Mouse (Mus musculus) forebrain, embryonic 14.5 days (tissue): ENCODE data around the gene Pitpnm3. TPM values are rescaled to one million over a fixed set of nuclear protein-coding genes. Genes with fewer than 3 reads are reported as not detected.

Experiments used
- ATAC-seq: fragments of 200-750 bp; cut with Nextera tagmentation; 2 replicates; pipeline ENCODE4 v1.8.0; 2017; ENCODE audit warnings: mild to moderate bottlenecking, moderate library complexity
- DNase-seq: peaks from one replicate; pipeline ENCODE4 v3.0.0-alpha.2; 2015; ENCODE audit warnings: low spot score
- H3K27ac ChIP-seq: fragments of 300-500 bp; sonication (generic); 2 replicates; pipeline ENCODE4 v1.5.1; 2014; ENCODE audit warnings: low read depth, mild to moderate bottlenecking, control low read depth, low read length, moderate library complexity
- H3K27me3 ChIP-seq: fragments of 300-500 bp; sonication (generic); replicated peaks from 2 replicates; pipeline ENCODE4 v1.6.1; 2014; ENCODE audit warnings: low read length, control low read depth, mixed read lengths; ENCODE audit not compliant: control insufficient read depth, insufficient read depth
- H3K36me3 ChIP-seq: fragments of 300-500 bp; sonication (generic); 2 replicates; pipeline ENCODE4 v1.6.1; 2014; ENCODE audit warnings: low read length, control low read depth; ENCODE audit not compliant: control insufficient read depth, insufficient read depth
- H3K4me1 ChIP-seq: fragments of 300-500 bp; sonication (generic); 2 replicates; pipeline ENCODE4 v1.6.1; 2014; ENCODE audit warnings: antibody characterized with exemption, low read length, control low read depth; ENCODE audit not compliant: control insufficient read depth, insufficient read depth
- H3K4me2 ChIP-seq: fragments of 300-500 bp; sonication (generic); 2 replicates; pipeline ENCODE4 v1.6.1; 2014; ENCODE audit warnings: mild to moderate bottlenecking, control low read depth, low read length
- H3K4me3 ChIP-seq: fragments of 300-500 bp; sonication (generic); 2 replicates; pipeline ENCODE4 v1.5.1; 2014; ENCODE audit warnings: low read depth, low read length, control low read depth
- H3K9ac ChIP-seq: fragments of 300-500 bp; sonication (generic); 2 replicates; pipeline ENCODE4 v1.6.1; 2014; ENCODE audit warnings: mild to moderate bottlenecking, low read length, control low read depth, moderate library complexity
- H3K9me3 ChIP-seq: fragments of 300-500 bp; sonication (generic); replicated peaks from 2 replicates; pipeline ENCODE4 v1.6.1; 2016; ENCODE audit warnings: low read length, control low read depth, mixed read lengths; ENCODE audit not compliant: control insufficient read depth
- WGBS: fragments of 180-500 bp; shearing (Covaris S2); extraction: QIAGEN DNeasy Blood & Tissue Kit; methylation state at CpG from one replicate; pipeline ENCODE4 v1.1.7; 2014; 5-methylcytosine and 5-hydroxymethylcytosine counted together
- polyA plus RNA-seq: library from polyadenylated mRNA; unstranded; fragments of >200 nt; fragmentation: Nextera tagmentation; extraction: Ambion mirVana; gene quantifications from 2 replicates; pipeline ENCODE4 v1.2.1, GENCODE M21; 2014

Pitpnm3 gene
- polyA plus RNA-seq, 1 experiment from 2014 or later = 0.94 TPM

GRCm38 (mm10) chr11:72145182-72145876, 9.8 kb upstream of the Pitpnm3 start:
- Histone ChIP-seq H3K9ac (no peak overlapping the region), H3K27me3 (no peaks in the 10 kb centered on the region), H3K9me3 (no peaks in the 10 kb centered on the region), H3K4me1 (peaks cover 9% of the 10 kb centered on the region; the same call in 1 of the 2 replicates), H3K36me3 (no peaks in the 10 kb centered on the region), H3K4me2 (no peak overlapping the region), H3K4me3 (no peak overlapping the region), H3K27ac (no peak overlapping the region)
- no peak for ATAC-seq
- DNase-seq = peak; percentile 45
- WGBS = 12% methylated on average over 2 of the region's 2 CpGs

- Histone ChIP-seq H3K36me3 (no peaks in the 10 kb centered on the region), H3K4me1 (peaks cover 7% of the 10 kb centered on the region; the same call in 1 of the 2 replicates), H3K9ac (no peak overlapping the region), H3K4me3 (no peak overlapping the region), H3K4me2 (no peak overlapping the region), H3K27me3 (no peaks in the 10 kb centered on the region), H3K9me3 (no peaks in the 10 kb centered on the region), H3K27ac (no peak overlapping the region)
- no peak for ATAC-seq
- no peak for DNase-seq
- 37% methylated on average over 10 of the region's 10 CpGs for WGBS
Measured at GRCm38 (mm10) chr11:72142889-72143288, 7.3 kb upstream of the Pitpnm3 start.

GRCm38 (mm10) chr11:72140198-72140597, 4.6 kb upstream of the Pitpnm3 start:
- no peak overlapping the region for H3K27ac ChIP-seq
- no peak overlapping the region for H3K9ac ChIP-seq
- H3K27me3 ChIP-seq = peaks cover 8% of the 10 kb centered on the region; the same call in 1 of the 2 replicates
- WGBS = 73% methylated on average over 6 of the region's 6 CpGs
- no peak overlapping the region for H3K4me3 ChIP-seq
- 0 out of 2 replicates have a peak, but pooled peaks cover 3% of the 10 kb centered on the region for H3K4me1 ChIP-seq
- no peaks in the 10 kb centered on the region for H3K36me3 ChIP-seq
- no peaks in the 10 kb centered on the region for H3K9me3 ChIP-seq
- H3K4me2 ChIP-seq = no peak overlapping the region
- DNase-seq = no peak
- no peak for ATAC-seq

- 18% methylated on average over 11 of the region's 11 CpGs for WGBS
- Histone ChIP-seq H3K27me3 (peaks cover 25% of the 10 kb centered on the region), H3K4me2 (peak overlapping the region; percentile 98), H3K36me3 (no peaks in the 10 kb centered on the region), H3K4me1 (peaks cover 14% of the 10 kb centered on the region; the same call in 1 of the 2 replicates), H3K9ac (peak overlapping the region; percentile 79; the same call in 1 of the 2 replicates), H3K4me3 (peak overlapping the region; percentile 56), H3K9me3 (no peaks in the 10 kb centered on the region), H3K27ac (no peak overlapping the region)
- DNase-seq (no peak), ATAC-seq (no peak)
Measured at GRCm38 (mm10) chr11:72136231-72136982, 829 bp upstream of the Pitpnm3 start.

GRCm38 (mm10) chr11:72134536-72135382, 819 bp downstream of the Pitpnm3 start:
- H3K4me1 ChIP-seq = peaks cover 14% of the 10 kb centered on the region; the same call in 1 of the 2 replicates
- peak overlapping the region; percentile 79 for H3K9ac ChIP-seq
- no peaks in the 10 kb centered on the region for H3K36me3 ChIP-seq
- H3K27me3 ChIP-seq = peaks cover 25% of the 10 kb centered on the region
- no peak overlapping the region for H3K27ac ChIP-seq
- no peaks in the 10 kb centered on the region for H3K9me3 ChIP-seq
- H3K4me3 ChIP-seq = peak overlapping the region; percentile 56
- ATAC-seq (peak; percentile 24; the same call in 1 of the 2 replicates), DNase-seq (no peak)
- 16% methylated on average over 24 of the region's 24 CpGs for WGBS
- peak overlapping the region; percentile 98 for H3K4me2 ChIP-seq

GRCm38 (mm10) chr11:72133075-72133474, 2.5 kb downstream of the Pitpnm3 start:
- DNase-seq = no peak
- Histone ChIP-seq H3K4me1 (peaks cover 14% of the 10 kb centered on the region; the same call in 1 of the 2 replicates), H3K27me3 (peaks cover 25% of the 10 kb centered on the region), H3K27ac (no peak overlapping the region), H3K4me3 (no peak overlapping the region), H3K36me3 (no peaks in the 10 kb centered on the region), H3K9ac (no peak overlapping the region), H3K9me3 (no peaks in the 10 kb centered on the region), H3K4me2 (no peak overlapping the region)
- 64% methylated on average over 10 of the region's 10 CpGs for WGBS
- no peak for ATAC-seq

- Histone ChIP-seq H3K27me3 (peaks cover 25% of the 10 kb centered on the region), H3K9ac (no peak overlapping the region), H3K4me2 (no peak overlapping the region), H3K36me3 (no peaks in the 10 kb centered on the region), H3K27ac (no peak overlapping the region), H3K9me3 (no peaks in the 10 kb centered on the region), H3K4me1 (peaks cover 14% of the 10 kb centered on the region; the same call in 1 of the 2 replicates), H3K4me3 (no peak overlapping the region)
- DNase-seq (peak; percentile 66), ATAC-seq (no peak)
- 18% methylated on average over 3 of the region's 3 CpGs for WGBS
Measured at GRCm38 (mm10) chr11:72132266-72132665, 3.3 kb downstream of the Pitpnm3 start.

- ATAC-seq = no peak
- H3K4me3 ChIP-seq = no peak overlapping the region
- H3K9ac ChIP-seq = no peak overlapping the region
- no peak for DNase-seq
- WGBS = 100% methylated on average over 1 of the region's 1 CpGs
- no peak overlapping the region for H3K4me2 ChIP-seq
- H3K36me3 ChIP-seq = no peaks in the 10 kb centered on the region
- H3K27ac ChIP-seq = no peak overlapping the region
- H3K27me3 ChIP-seq = peaks cover 23% of the 10 kb centered on the region
- H3K9me3 ChIP-seq = no peaks in the 10 kb centered on the region
- peaks cover 14% of the 10 kb centered on the region; the same call in 1 of the 2 replicates for H3K4me1 ChIP-seq
Measured at GRCm38 (mm10) chr11:72131697-72132096, 3.9 kb downstream of the Pitpnm3 start.
